Mouse (Mus musculus) erythroblast, embryonic 14.5 days (primary cell): ENCODE data around the gene Inpp4b. TPM values are rescaled to one million over a fixed set of nuclear protein-coding genes. Genes with fewer than 3 reads are reported as not detected.

Experiments used
- H3K27me3 ChIP-seq: 2 replicates; pipeline ENCODE4 v1.6.1; 2012; ENCODE audit warnings: inconsistent platforms; ENCODE audit not compliant: control insufficient read depth
- H3K36me3 ChIP-seq: 2 replicates; pipeline ENCODE4 v1.6.1; 2012; ENCODE audit warnings: mild to moderate bottlenecking, inconsistent platforms; ENCODE audit not compliant: control insufficient read depth
- H3K4me1 ChIP-seq: 2 replicates; pipeline ENCODE4 v1.6.1; 2012; ENCODE audit warnings: inconsistent platforms; ENCODE audit not compliant: control insufficient read depth
- H3K4me3 ChIP-seq: replicated peaks from 2 replicates; pipeline ENCODE3; 2012; ENCODE audit warnings: moderate library complexity, mild to moderate bottlenecking, inconsistent platforms
- H3K9me3 ChIP-seq: 2 replicates; pipeline ENCODE4 v1.6.1; 2012; ENCODE audit warnings: low read length, inconsistent platforms, mixed read lengths; ENCODE audit not compliant: control insufficient read depth
- GATA1 ChIP-seq: IDR thresholded peaks from 2 replicates; pipeline ENCODE4 v1.6.1; 2012; ENCODE audit warnings: low read length, inconsistent platforms, mixed read lengths
- TAL1 ChIP-seq: IDR thresholded peaks from 3 replicates; pipeline ENCODE4 v1.6.1; 2012; ENCODE audit warnings: low read length, inconsistent platforms, mixed read lengths
- polyA plus RNA-seq: library from polyadenylated mRNA; stranded (reverse); fragments of >175 nt; gene quantifications from 2 replicates; pipeline ENCODE4 v1.2.3, GENCODE M21; 2012

Inpp4b gene
- polyA plus RNA-seq, 1 experiment = not detected

GRCm38 (mm10) chr8:81618918-81619317 lies 276.6 kb downstream of the Inpp4b start:
- TF ChIP-seq TAL1 (no peak), GATA1 (no peak)
- H3K9me3 ChIP-seq = no peaks in the 10 kb centered on the region
- H3K36me3 ChIP-seq = no peaks in the 10 kb centered on the region
- no peaks in the 10 kb centered on the region for H3K27me3 ChIP-seq
- no peak overlapping the region for H3K4me3 ChIP-seq
- H3K4me1 ChIP-seq = no peaks in the 10 kb centered on the region

- TF ChIP-seq TAL1 = no peak
- TF ChIP-seq GATA1 = no peak
- H3K4me3 ChIP-seq = no peak overlapping the region
Observed at GRCm38 (mm10) chr8:81635015-81635414, 292.7 kb downstream of the Inpp4b start.

GRCm38 (mm10) chr8:81635912-81636583 lies 293.7 kb downstream of the Inpp4b start:
- no peaks in the 10 kb centered on the region for H3K4me1 ChIP-seq
- TF ChIP-seq GATA1 = no peak
- TF ChIP-seq TAL1 = no peak
- no peak overlapping the region for H3K4me3 ChIP-seq
- H3K27me3 ChIP-seq = no peaks in the 10 kb centered on the region
- H3K36me3 ChIP-seq = no peaks in the 10 kb centered on the region
- no peaks in the 10 kb centered on the region; the same call in 1 of the 2 replicates for H3K9me3 ChIP-seq

More at GRCm38 (mm10) chr8:81635015-81635414, 292.7 kb downstream of the Inpp4b start:
- H3K4me1 ChIP-seq = no peaks in the 10 kb centered on the region
- no peaks in the 10 kb centered on the region for H3K27me3 ChIP-seq
- no peaks in the 10 kb centered on the region; the same call in 1 of the 2 replicates for H3K9me3 ChIP-seq
- H3K36me3 ChIP-seq = no peaks in the 10 kb centered on the region

- no peaks in the 10 kb centered on the region for H3K36me3 ChIP-seq
- no peak overlapping the region for H3K4me3 ChIP-seq
- H3K27me3 ChIP-seq = no peaks in the 10 kb centered on the region
- no peaks in the 10 kb centered on the region for H3K9me3 ChIP-seq
- no peaks in the 10 kb centered on the region for H3K4me1 ChIP-seq
- no peak for TF ChIP-seq GATA1
- TF ChIP-seq TAL1 = no peak
Observed at GRCm38 (mm10) chr8:81638478-81638877, 296.1 kb downstream of the Inpp4b start.

- H3K36me3 ChIP-seq = no peaks in the 10 kb centered on the region
- TF ChIP-seq TAL1 (no peak), GATA1 (no peak)
- no peaks in the 10 kb centered on the region for H3K4me1 ChIP-seq
- no peaks in the 10 kb centered on the region for H3K9me3 ChIP-seq
- H3K4me3 ChIP-seq = no peak overlapping the region
- no peaks in the 10 kb centered on the region for H3K27me3 ChIP-seq
Observed at GRCm38 (mm10) chr8:81639820-81640219, 297.5 kb downstream of the Inpp4b start.

GRCm38 (mm10) chr8:81643030-81643429 lies 300.7 kb downstream of the Inpp4b start:
- Histone ChIP-seq H3K36me3 (no peaks in the 10 kb centered on the region), H3K4me3 (no peak overlapping the region), H3K27me3 (no peaks in the 10 kb centered on the region), H3K9me3 (no peaks in the 10 kb centered on the region), H3K4me1 (no peaks in the 10 kb centered on the region)
- TF ChIP-seq TAL1 = no peak
- TF ChIP-seq GATA1 = no peak

- no peaks in the 10 kb centered on the region for H3K36me3 ChIP-seq
- no peaks in the 10 kb centered on the region for H3K27me3 ChIP-seq
- no peaks in the 10 kb centered on the region for H3K9me3 ChIP-seq
- TF ChIP-seq GATA1 = no peak
- no peak for TF ChIP-seq TAL1
- H3K4me3 ChIP-seq = no peak overlapping the region
- no peaks in the 10 kb centered on the region for H3K4me1 ChIP-seq
Observed at GRCm38 (mm10) chr8:81692167-81692566, 349.8 kb downstream of the Inpp4b start.

GRCm38 (mm10) chr8:81694893-81695292 lies 352.5 kb downstream of the Inpp4b start:
- no peaks in the 10 kb centered on the region for H3K36me3 ChIP-seq
- H3K4me3 ChIP-seq = no peak overlapping the region
- H3K9me3 ChIP-seq = no peaks in the 10 kb centered on the region
- H3K4me1 ChIP-seq = no peaks in the 10 kb centered on the region
- TF ChIP-seq GATA1 (no peak), TAL1 (no peak)
- H3K27me3 ChIP-seq = no peaks in the 10 kb centered on the region

GRCm38 (mm10) chr8:81702038-81702437 lies 359.7 kb downstream of the Inpp4b start:
- H3K4me1 ChIP-seq = no peaks in the 10 kb centered on the region
- H3K9me3 ChIP-seq = no peaks in the 10 kb centered on the region
- H3K4me3 ChIP-seq = no peak overlapping the region
- H3K27me3 ChIP-seq = no peaks in the 10 kb centered on the region
- no peaks in the 10 kb centered on the region for H3K36me3 ChIP-seq
- TF ChIP-seq TAL1 = no peak
- no peak for TF ChIP-seq GATA1
